Comparison of ENCODE assay signal across 29 mouse cellular contexts in genomic region chr14:120560987-120561386, GRCm38 (mm10).
A peak's percentile ranks its signal among the peaks of the same experiment; 100 is the strongest.
DNase-seq lines count a peak whose midpoint lies in the region; ATAC-seq lines count a peak whose summit lies in the region.
"Had no signal": no experiment of that assay in that cellular context is flagged by ENCODE, and none has a peak within 500 bp of the region (broad histone marks: within the 10 kb centered on the region; RNA-seq: fewer than 3 reads in every experiment).

No protein-coding gene starts in this region.

- no peak overlapping the region for H3K9ac ChIP-seq in forebrain, embryonic 16.5 days (replicated peaks; ENCODE audit: low read depth, low read length)
- no peak overlapping the region for H3K9ac ChIP-seq in forebrain, embryonic 11.5 days (ENCODE audit: low read length)
- H3K9ac ChIP-seq: embryonic facial prominence, embryonic 15.5 days; heart, embryonic 13.5 days; kidney, embryonic 15.5 days; liver, embryonic 13.5 days; neural tube, embryonic 15.5 days; stomach, embryonic 15.5 days had no signal

- H3K36me3 ChIP-seq in forebrain, embryonic 16.5 days (ENCODE audit: control insufficient read depth, insufficient read depth) = no peaks in the 10 kb centered on the region
- no peaks in the 10 kb centered on the region for H3K36me3 ChIP-seq in forebrain, embryonic 11.5 days (ENCODE audit: control insufficient read depth, insufficient read depth, low read length)
- H3K36me3 ChIP-seq: embryonic facial prominence, embryonic 15.5 days; heart, embryonic 13.5 days; kidney, embryonic 15.5 days; liver, embryonic 13.5 days; neural tube, embryonic 15.5 days; stomach, embryonic 15.5 days had no signal

- no peak overlapping the region for H3K4me3 ChIP-seq in forebrain, embryonic 16.5 days (replicated peaks; ENCODE audit: low read length)
- H3K4me3 ChIP-seq in forebrain, embryonic 11.5 days (ENCODE audit: low read depth, low read length) = no peak overlapping the region
- H3K4me3 ChIP-seq: embryonic facial prominence, embryonic 15.5 days; heart, embryonic 13.5 days; kidney, embryonic 15.5 days; left cerebral cortex, adult 2 months; liver, embryonic 13.5 days; neural tube, embryonic 15.5 days; stomach, embryonic 15.5 days had no signal

- no peaks in the 10 kb centered on the region for H3K4me1 ChIP-seq in forebrain, embryonic 16.5 days (replicated peaks; ENCODE audit: control insufficient read depth, insufficient read depth, low read length)
- H3K4me1 ChIP-seq in forebrain, embryonic 11.5 days (replicated peaks; ENCODE audit: control insufficient read depth, insufficient read depth, low read length) = no peaks in the 10 kb centered on the region
- H3K4me1 ChIP-seq: embryonic facial prominence, embryonic 15.5 days; heart, embryonic 13.5 days; kidney, embryonic 15.5 days; liver, embryonic 13.5 days; neural tube, embryonic 15.5 days; stomach, embryonic 15.5 days had no signal

- H3K27ac ChIP-seq in forebrain, embryonic 16.5 days (ENCODE audit: low read length) = no peak overlapping the region
- H3K27ac ChIP-seq in forebrain, embryonic 11.5 days (ENCODE audit: low read depth, low read length) = no peak overlapping the region
- H3K27ac ChIP-seq: embryonic facial prominence, embryonic 15.5 days; heart, embryonic 13.5 days; hindbrain, postnatal 0 days; kidney, embryonic 15.5 days; left cerebral cortex, adult 2 months; liver, embryonic 13.5 days; macrophage; neural tube, embryonic 15.5 days; stomach, embryonic 15.5 days had no signal

- peak; percentile 84 for ATAC-seq in forebrain, embryonic 16.5 days
- no peak for ATAC-seq in forebrain, embryonic 11.5 days (replicated peaks; ENCODE audit: low FRiP score)
- ATAC-seq: CD4-positive, CD25-positive, alpha-beta regulatory T cell, adult 4 months; hindbrain, postnatal 0 days; Patski had no signal

- H3K9me3 ChIP-seq in forebrain, embryonic 16.5 days (ENCODE audit: control insufficient read depth, low read length) = no peaks in the 10 kb centered on the region
- no peaks in the 10 kb centered on the region for H3K9me3 ChIP-seq in forebrain, embryonic 11.5 days (ENCODE audit: control insufficient read depth, low read length)
- H3K9me3 ChIP-seq: embryonic facial prominence, embryonic 15.5 days; heart, embryonic 13.5 days; kidney, embryonic 15.5 days; liver, embryonic 13.5 days; neural tube, embryonic 15.5 days; stomach, embryonic 15.5 days had no signal

- no peak for DNase-seq in forebrain, embryonic 11.5 days (ENCODE audit: low spot score)
- DNase-seq in layer of hippocampus, adult 9-11 months = peak; percentile 25
- no peak for DNase-seq in layer of hippocampus, adult 9-10 months (ENCODE audit: low spot score)
- DNase-seq in brain, embryonic 18.5 days (ENCODE audit: low read depth, low spot score) = peak; percentile 39
- DNase-seq in testis, postnatal 14 days (ENCODE audit: low spot score) = no peak
- DNase-seq in urinary bladder, postnatal 10 days (ENCODE audit: low spot score) = no peak
- DNase-seq: adrenal gland, adult 2 months; cerebellum, adult 8-10 months; gastrocnemius, postnatal 10 days; heart, adult 18-20 months; heart, postnatal 14 days; kidney, adult 11 months; kidney, postnatal 4 days; liver, embryonic 13.5 days; lung, adult 2 months; right cerebral cortex, postnatal 4 days; thymus, adult 18-20 months; thymus, postnatal 36 days had no signal

- 79% methylated on average over 2 of the region's 2 CpGs for WGBS in forebrain, embryonic 16.5 days
- WGBS in forebrain, embryonic 11.5 days = 88% methylated on average over 2 of the region's 2 CpGs

- H3K4me2 ChIP-seq in forebrain, embryonic 16.5 days (ENCODE audit: low read length) = no peak overlapping the region
- no peak overlapping the region for H3K4me2 ChIP-seq in forebrain, embryonic 11.5 days (ENCODE audit: low read depth, low read length, severe bottlenecking)
- H3K4me2 ChIP-seq: embryonic facial prominence, embryonic 15.5 days; heart, embryonic 13.5 days; kidney, embryonic 15.5 days; liver, embryonic 13.5 days; neural tube, embryonic 15.5 days; stomach, embryonic 15.5 days had no signal

- H3K27me3 ChIP-seq in forebrain, embryonic 16.5 days (replicated peaks; ENCODE audit: control insufficient read depth, insufficient read depth, low read length) = no peaks in the 10 kb centered on the region
- no peaks in the 10 kb centered on the region for H3K27me3 ChIP-seq in forebrain, embryonic 11.5 days (ENCODE audit: control insufficient read depth, insufficient read depth, low read length)
- H3K27me3 ChIP-seq: embryonic facial prominence, embryonic 15.5 days; heart, embryonic 13.5 days; kidney, embryonic 15.5 days; liver, embryonic 13.5 days; neural tube, embryonic 15.5 days; Patski; stomach, embryonic 15.5 days had no signal

Comparison
In these comparisons a context has a peak if more than half of its experiments do, and no peak if none do; other contexts are left out.
1. DNase-seq: peak in layer of hippocampus, adult 9-11 months (single experiment) and brain, embryonic 18.5 days (single experiment); none in forebrain, embryonic 11.5 days (single experiment), layer of hippocampus, adult 9-10 months (single experiment), testis, postnatal 14 days (single experiment) and urinary bladder, postnatal 10 days (single experiment).